Mouse (Mus musculus) embryonic stem cell, embryonic (primary cell): ENCODE data around the gene Exd1.

Experiments
- CTCF ChIA-PET, 4 experiments: fragments of 300-600 bp in 2 of 4; fragments of 350-600 bp in 2 of 4; sonication (Branson Sonifier 250); formaldehyde crosslinking; loops; one replicate each; lab custom pipeline; 2022; ENCODE audit warnings: inconsistent platforms in 2 of 4; lab: Charles Lee
- POLR2A ChIA-PET, 4 experiments: fragments of 300-600 bp in 2 of 4; fragments of 350-600 bp in 2 of 4; sonication (Branson Sonifier 250); formaldehyde crosslinking; loops; one replicate each; lab custom pipeline; 2022; ENCODE audit warnings: antibody characterized with exemption in 4 of 4, inconsistent platforms in 1 of 4; lab: Charles Lee

The Exd1 gene

GRCm38 (mm10) chr2:119507108-119507507, 40.3 kb downstream of the Exd1 start:
- ChIA-PET POLR2A (interaction anchor here in 2 of 4 experiments (0.8 to 1.5 kb wide), 2 partner anchors 29 to 157 kb away, joined by 3 to 7 read pairs; partner anchors contain the start of gene Ino80 (in 1 of the 2)), CTCF (interaction anchor here in 1 of 4 experiments (0.6 kb wide), 1 partner anchor 25 kb away, joined by 4 read pairs; no protein-coding TSS in a partner anchor)

- CTCF ChIA-PET: no interaction called here
- POLR2A ChIA-PET: interaction anchor here in 2 of 4 experiments (0.6 to 2.9 kb wide), 2 partner anchors 11 to 23 kb away, joined by 4 to 11 read pairs; partner anchors contain the start of gene Ino80 (in 1 of the 2)
These were observed 46.3 kb downstream of the Exd1 start for GRCm38 (mm10) chr2:119500965-119501652.

- ChIA-PET POLR2A (interaction anchor here in 1 of 4 experiments (0.7 kb wide), 1 partner anchor 79 kb away, joined by 3 read pairs; no protein-coding TSS in a partner anchor), CTCF (no interaction called here)
These were observed 48.6 kb downstream of the Exd1 start for GRCm38 (mm10) chr2:119498859-119499258.

GRCm38 (mm10) chr2:119496082-119496481, 51.3 kb downstream of the Exd1 start:
- ChIA-PET CTCF (interaction anchor here in 1 of 4 experiments (0.9 to 1.3 kb wide), 3 partner anchors 16 to 198 kb away, joined by 3 to 8 read pairs (median 4); no protein-coding TSS in a partner anchor), POLR2A (interaction anchor here in 3 of 4 experiments (0.6 to 2.0 kb wide), 11 partner anchors 8 to 134 kb away, joined by 3 to 8 read pairs (median 3); partner anchors contain the start of genes Ino80 (in 2 of the 3), Chp1 (in 1 of the 3) and Exd1 (in 1 of the 3))

- ChIA-PET POLR2A (interaction anchor here in 3 of 4 experiments (0.7 to 6.5 kb wide), 4 partner anchors 14 to 28 kb away, joined by 3 to 84 read pairs (median 16); partner anchors contain the start of gene Ino80 (in 2 of the 3)), CTCF (interaction anchor here in 1 of 4 experiments (2.2 kb wide), 1 partner anchor 31 kb away, joined by 5 read pairs; no protein-coding TSS in a partner anchor)
These were observed 55.5 kb downstream of the Exd1 start for GRCm38 (mm10) chr2:119491953-119492352.

- ChIA-PET POLR2A (interaction anchor here (0.6 to 6.5 kb wide), 19 partner anchors 8 to 253 kb away, joined by 3 to 84 read pairs (median 5); partner anchors contain the start of genes Ino80 (in 3 of the 4), Chac1 (in 2 of the 4), Chp1 (in 1 of the 4) and Exd1 (in 1 of the 4)), CTCF (interaction anchor here in 3 of 4 experiments (0.6 to 2.2 kb wide), 9 partner anchors 9 to 188 kb away, joined by 3 to 5 read pairs (median 3); partner anchors contain the start of genes Chp1 (in 1 of the 3), Exd1 (in 1 of the 3) and Ino80 (in 1 of the 3))
These were observed 60.9 kb downstream of the Exd1 start for GRCm38 (mm10) chr2:119486488-119486887.

- POLR2A ChIA-PET: interaction anchor here in 2 of 4 experiments (0.6 to 1.1 kb wide), 2 partner anchors 14 to 15 kb away, joined by 3 to 4 read pairs; no protein-coding TSS in a partner anchor
- CTCF ChIA-PET: no interaction called here
These were observed 65.1 kb downstream of the Exd1 start for GRCm38 (mm10) chr2:119482307-119482706.

GRCm38 (mm10) chr2:119478397-119478749, 69.1 kb downstream of the Exd1 start:
- ChIA-PET POLR2A (interaction anchor here (0.5 to 10.9 kb wide), 107 partner anchors 8 to 1655 kb away, joined by 3 to 221 read pairs (median 4); partner anchors contain the start of genes Chp1 (in 3 of the 4), Exd1 (in 3 of the 4), Chac1 (in 2 of the 4) and Dll4 (in 2 of the 4)), CTCF (interaction anchor here in 3 of 4 experiments (0.6 to 1.8 kb wide), 12 partner anchors 13 to 190 kb away, joined by 3 to 6 read pairs (median 3); partner anchors contain the start of genes Chp1 (in 1 of the 3), Exd1 (in 1 of the 3) and Vps18 (in 1 of the 3))

- ChIA-PET POLR2A (interaction anchor here (0.5 to 10.9 kb wide), 116 partner anchors 8 to 1655 kb away, joined by 3 to 221 read pairs (median 4); partner anchors contain the start of genes Chp1 (in 3 of the 4), Exd1 (in 3 of the 4), Chac1 (in 2 of the 4) and Dll4 (in 2 of the 4)), CTCF (interaction anchor here in 3 of 4 experiments (0.6 to 1.8 kb wide), 14 partner anchors 9 to 189 kb away, joined by 3 to 6 read pairs (median 3); partner anchors contain the start of genes Chp1 (in 1 of the 3), Exd1 (in 1 of the 3) and Vps18 (in 1 of the 3))
These were observed 69.6 kb downstream of the Exd1 start, which contains the start of gene Ino80 for GRCm38 (mm10) chr2:119477571-119478396. TSS of gene Ino80 (minus strand) at chr2:119477687.

- ChIA-PET POLR2A (interaction anchor here (0.5 to 10.9 kb wide), 53 partner anchors 9 to 1980 kb away, joined by 3 to 221 read pairs (median 5); partner anchors contain the start of genes Dll4 (in 2 of the 4), Rpap1 (in 1 of the 4), Rpusd2 (in 1 of the 4) and Rtf1 (in 1 of the 4)), CTCF (interaction anchor here in 2 of 4 experiments (0.7 to 1.8 kb wide), 3 partner anchors 13 to 287 kb away, joined by 3 to 4 read pairs (median 3); no protein-coding TSS in a partner anchor)
These were observed 70.6 kb downstream of the Exd1 start for GRCm38 (mm10) chr2:119476621-119477391.

GRCm38 (mm10) chr2:119476166-119476565, 71.3 kb downstream of the Exd1 start:
- ChIA-PET POLR2A (interaction anchor here (0.5 to 10.9 kb wide), 32 partner anchors 9 to 1981 kb away, joined by 3 to 221 read pairs (median 5); partner anchors contain the start of genes Dll4 (in 1 of the 4), Rpusd2 (in 1 of the 4) and Spint1 (in 1 of the 4)), CTCF (interaction anchor here in 2 of 4 experiments (0.7 to 1.0 kb wide), 2 partner anchors 13 to 286 kb away, joined by 3 read pairs; no protein-coding TSS in a partner anchor)
